Mouse (Mus musculus): ENCODE measurements at regions not wholly inside any gene's neighbourhood (a gene's known extent, or its start where the extent isn't known, plus 50 kb on each side); places are given as distances from the start of the nearest gene placed in this dataset.

DNA sequence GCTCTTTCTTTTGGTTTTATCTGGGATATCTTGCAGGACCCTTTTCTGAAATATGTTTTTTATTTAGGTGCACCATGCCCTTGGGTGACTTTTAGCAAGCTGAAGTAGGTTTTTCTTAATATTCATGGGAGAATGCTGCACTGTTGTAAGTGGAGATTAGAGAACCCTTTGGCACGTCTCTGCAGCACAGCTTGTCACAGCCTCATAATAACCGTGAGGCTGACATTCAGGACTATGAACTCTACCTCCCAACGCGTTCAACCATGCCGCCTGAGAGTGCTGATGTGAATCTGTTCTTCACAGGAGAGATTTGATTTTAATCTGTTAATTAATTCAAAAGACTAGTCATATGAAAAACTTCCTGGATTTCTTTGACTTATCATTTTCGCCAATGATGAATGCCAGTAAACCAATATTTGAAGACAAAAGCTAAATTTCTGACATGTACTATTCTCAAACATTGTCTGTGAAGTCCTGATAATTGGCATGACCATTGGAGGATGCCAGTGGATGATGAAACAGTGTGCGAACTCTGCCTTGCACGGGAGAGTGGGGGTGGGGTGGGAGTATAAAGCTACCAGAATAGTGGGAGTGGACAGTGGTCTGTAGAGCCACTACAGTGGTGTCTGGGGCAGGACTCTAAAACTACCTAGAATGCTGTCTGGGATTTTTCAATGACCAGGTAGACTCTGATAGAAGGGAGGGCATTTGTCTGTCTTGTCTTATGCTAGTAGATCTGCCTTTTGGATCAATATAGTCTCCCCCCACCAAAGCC lies 324.8 kb upstream of the Fam241a start:
- TF ChIP-seq POLR2A (IDR thresholded peaks at IDR 0.05; ENCODE audit: borderline replicate concordance, control insufficient read depth, low read depth, low read length): no peak
- TF ChIP-seq CTCF (IDR thresholded peaks at IDR 0.05; ENCODE audit: control insufficient read depth, insufficient read depth, low read length): no peak
